Mouse (Mus musculus) testis, adult 10 weeks (tissue): ENCODE data around the gene Aspm. TPM values are rescaled to one million over a fixed set of nuclear protein-coding genes. Genes with fewer than 3 reads are reported as not detected.

Experiments used
- polyA plus RNA-seq: library from polyadenylated mRNA; stranded (reverse); fragments of 350-450 nt; fragmentation: Illumina TruSeq; extraction: RNeasy Lipid Tissue Mini Kit (QIAGEN cat#74804); gene quantifications from one replicate; pipeline ENCODE4 v1.2.3, GENCODE M21; 2014; ENCODE audit warnings: low read depth, low replicate concordance

Gene Aspm
- 11.8 TPM for polyA plus RNA-seq

DNA sequence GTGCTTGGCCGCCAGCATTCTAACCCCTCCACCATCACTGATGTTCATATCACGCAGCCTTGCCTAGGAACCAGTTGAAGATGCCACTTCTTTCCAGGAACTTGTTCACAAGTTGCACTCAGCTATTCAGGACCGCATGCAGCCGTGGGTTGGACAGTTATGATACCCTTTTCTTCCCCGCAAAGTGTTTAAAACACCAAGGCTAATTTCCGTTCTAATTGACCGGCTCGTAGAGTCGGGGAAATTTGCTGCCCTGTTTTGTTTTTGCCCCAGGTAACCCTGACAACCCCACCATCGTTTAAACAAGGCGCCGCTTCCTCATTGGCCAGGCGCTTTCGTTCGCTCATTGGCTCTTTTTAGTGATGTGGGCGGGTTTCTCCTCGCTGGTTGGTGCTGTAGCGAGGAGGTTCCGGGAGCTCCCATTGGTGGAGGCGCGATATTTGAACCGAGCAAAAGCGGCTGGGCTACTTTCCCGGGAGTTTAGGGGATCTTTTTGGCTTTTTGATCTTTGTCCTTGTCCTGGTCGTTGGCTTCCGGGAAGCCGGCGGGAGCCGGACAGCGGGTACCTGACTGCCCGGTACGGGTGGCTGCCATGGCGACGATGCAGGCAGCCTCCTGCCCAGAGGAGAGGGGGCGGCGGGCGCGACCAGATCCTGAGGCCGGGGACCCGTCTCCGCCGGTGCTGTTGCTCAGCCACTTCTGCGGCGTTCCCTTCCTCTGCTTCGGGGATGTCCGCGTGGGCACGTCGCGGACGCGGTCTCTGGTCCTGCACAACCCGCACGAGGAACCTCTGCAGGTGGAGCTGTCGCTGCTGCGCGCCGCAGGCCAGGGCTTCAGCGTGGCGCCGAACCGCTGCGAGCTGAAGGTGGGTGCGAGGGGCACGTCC lies at the start of gene Aspm:
TSS of gene Aspm (plus strand) at position 433 of the 886 bp plus-strand sequence.

DNA sequence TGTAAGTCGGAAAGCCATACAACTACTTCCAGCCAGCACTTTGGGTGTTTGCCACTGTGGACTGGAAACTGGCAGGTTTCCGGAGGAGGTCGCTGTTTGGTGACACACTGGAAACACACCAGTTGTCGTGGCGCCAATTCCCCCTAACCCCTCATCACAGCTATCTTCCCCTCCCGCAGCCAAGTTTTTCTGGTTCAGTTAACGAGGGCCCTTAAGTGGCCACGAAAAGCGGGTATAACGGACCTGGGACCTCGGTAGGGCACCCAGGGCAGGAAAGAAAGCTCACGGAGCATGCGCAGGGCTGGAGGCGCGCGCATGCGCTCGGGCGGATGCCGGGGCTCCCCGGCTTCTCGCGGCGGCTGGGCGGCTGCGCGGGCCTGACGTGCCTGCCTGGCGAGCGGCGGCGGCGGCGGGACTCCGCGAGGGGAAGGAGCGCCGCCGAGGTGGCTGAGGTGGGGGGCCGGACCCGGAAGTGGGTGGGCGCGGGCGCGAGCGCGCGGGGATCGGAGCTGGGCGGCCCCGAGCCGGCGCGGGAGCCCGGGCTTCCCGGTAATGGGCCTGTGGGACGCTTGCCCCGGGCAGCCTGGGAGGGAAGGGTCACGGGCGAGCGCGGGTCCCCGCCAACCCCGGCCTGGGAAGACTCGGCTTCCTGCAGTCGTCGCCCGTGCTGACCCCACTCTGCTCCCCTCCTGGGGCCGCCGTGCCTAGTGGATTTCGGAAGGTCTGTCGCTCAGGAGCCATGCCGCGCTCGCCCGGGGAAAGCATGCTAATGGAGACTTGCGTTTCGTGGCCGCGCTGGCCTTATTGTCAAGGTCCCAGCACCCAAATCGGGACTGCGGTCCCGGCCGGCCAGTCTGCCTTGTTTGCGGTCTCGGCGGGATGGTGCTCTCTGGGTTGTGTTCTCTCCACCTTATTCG lies 32.4 kb upstream of the Aspm start, which contains the start of gene Zbtb41:
TSS of gene Zbtb41 (plus strand) at position 414 of the 917 bp plus-strand sequence.

DNA sequence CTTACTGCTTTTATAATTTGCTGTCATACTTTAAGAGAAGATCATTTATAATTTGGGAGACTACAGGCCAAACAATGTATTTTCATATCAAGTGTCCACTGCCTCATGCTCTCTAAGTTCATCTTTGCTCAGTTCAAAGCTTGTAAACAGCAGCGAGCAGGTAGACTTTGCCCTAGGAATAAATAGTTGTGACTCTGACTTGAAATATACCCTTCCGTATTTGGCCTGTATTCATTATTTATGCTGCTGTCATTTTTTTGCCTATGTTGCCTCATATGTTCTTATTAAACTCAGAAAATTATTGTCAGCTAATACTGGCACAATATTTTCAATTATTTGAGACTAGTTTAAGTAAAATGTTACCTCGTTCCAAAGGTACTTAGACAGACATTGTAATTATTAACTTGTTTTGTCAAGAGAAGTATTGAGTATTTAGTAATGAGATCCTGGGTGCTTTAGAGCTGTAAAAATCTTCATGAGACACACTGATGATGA lies 46.7 kb downstream of the Aspm start, which contains the start of gene F13b:
TSS of gene F13b (plus strand) at position 445 of the 495 bp plus-strand sequence.

Other genes starting within 250 kb of the Aspm start
- 2.6 TPM for gene Crb1, start 77.7 kb upstream of the Aspm start, polyA plus RNA-seq
- 10.6 TPM for gene Zbtb41, start 32.5 kb upstream of the Aspm start, polyA plus RNA-seq
- gene F13b, start 46.9 kb downstream of the Aspm start, polyA plus RNA-seq: 0.08 TPM
- gene Cfhr1, start 105.5 kb downstream of the Aspm start, polyA plus RNA-seq: 23.7 TPM